In genomic region chr17:63496153-63496552, GRCm38 (mm10) we compare ENCODE assay signal across 15 mouse cellular contexts. TPM values are rescaled to one million over a fixed set of nuclear protein-coding genes. Genes with fewer than 3 reads are reported as not detected.
DNase-seq lines count a peak whose midpoint lies in the region; ATAC-seq and TF ChIP-seq lines count a peak whose summit lies in the region.
"Had no signal": no experiment of that assay in that cellular context is flagged by ENCODE, and none has a peak within 500 bp of the region (broad histone marks: within the 10 kb centered on the region; RNA-seq: fewer than 3 reads in every experiment).

No protein-coding gene starts in this region.

- TF ChIP-seq CTCF in liver, postnatal 0 days (IDR thresholded peaks at IDR 0.05; ENCODE audit: low read depth), result no peak

- H3K4me3 ChIP-seq in heart, embryonic 15.5 days, result no peak overlapping the region
- H3K4me3 ChIP-seq in heart, embryonic 11.5 days (ENCODE audit: low read depth, low read length), result no peak overlapping the region
- H3K4me3 ChIP-seq in limb, embryonic 12.5 days (replicated peaks), result no peak overlapping the region
- no peak overlapping the region for H3K4me3 ChIP-seq in limb, embryonic 10.5 days
- no peak overlapping the region for H3K4me3 ChIP-seq in embryonic facial prominence, embryonic 15.5 days (replicated peaks)
- H3K4me3 ChIP-seq in liver, postnatal 0 days (ENCODE audit: low read depth, low read length), result no peak overlapping the region
- H3K4me3 ChIP-seq: forebrain, embryonic 13.5 days; myocyte had no signal

- no peaks in the 10 kb centered on the region for H3K9me3 ChIP-seq in heart, embryonic 15.5 days (replicated peaks)
- H3K9me3 ChIP-seq in heart, embryonic 11.5 days (replicated peaks; ENCODE audit: control insufficient read depth, low read length), result no peaks in the 10 kb centered on the region
- no peaks in the 10 kb centered on the region for H3K9me3 ChIP-seq in limb, embryonic 12.5 days
- no peaks in the 10 kb centered on the region for H3K9me3 ChIP-seq in limb, embryonic 10.5 days (replicated peaks)
- no peaks in the 10 kb centered on the region for H3K9me3 ChIP-seq in embryonic facial prominence, embryonic 15.5 days (replicated peaks)
- no peaks in the 10 kb centered on the region for H3K9me3 ChIP-seq in liver, postnatal 0 days (ENCODE audit: low read length)
- H3K9me3 ChIP-seq: forebrain, embryonic 13.5 days had no signal

- no peak for DNase-seq in limb, embryonic 10.5 days (ENCODE audit: low spot score)
- DNase-seq in liver, postnatal 0 days, result no peak
- no peak for DNase-seq in layer of hippocampus, postnatal 10 days (ENCODE audit: low spot score in 2 of 2)
- no peak for DNase-seq in ovary, postnatal 14 days (ENCODE audit: low spot score)
- DNase-seq: cerebellum, adult 9-10 months; gastrocnemius, postnatal 36 days had no signal

- no peak for TF ChIP-seq EP300 in liver, postnatal 0 days (IDR thresholded peaks at IDR 0.05; ENCODE audit: low read depth)

- no peaks in the 10 kb centered on the region for H3K36me3 ChIP-seq in heart, embryonic 15.5 days
- H3K36me3 ChIP-seq in heart, embryonic 11.5 days (ENCODE audit: control insufficient read depth, insufficient read depth, low read length), result no peaks in the 10 kb centered on the region
- no peaks in the 10 kb centered on the region for H3K36me3 ChIP-seq in limb, embryonic 12.5 days
- H3K36me3 ChIP-seq in limb, embryonic 10.5 days, result no peaks in the 10 kb centered on the region
- H3K36me3 ChIP-seq in embryonic facial prominence, embryonic 15.5 days, result no peaks in the 10 kb centered on the region
- H3K36me3 ChIP-seq in liver, postnatal 0 days (replicated peaks; ENCODE audit: insufficient read depth, low read length), result no peaks in the 10 kb centered on the region

- no peak overlapping the region for H3K9ac ChIP-seq in heart, embryonic 15.5 days
- no peak overlapping the region for H3K9ac ChIP-seq in heart, embryonic 11.5 days (ENCODE audit: low read depth, low read length)
- H3K9ac ChIP-seq in limb, embryonic 12.5 days (replicated peaks), result no peak overlapping the region
- no peak overlapping the region for H3K9ac ChIP-seq in embryonic facial prominence, embryonic 15.5 days
- H3K9ac ChIP-seq in liver, postnatal 0 days (replicated peaks), result no peak overlapping the region
- H3K9ac ChIP-seq: forebrain, embryonic 13.5 days; liver, embryonic 14.5 days had no signal

- ATAC-seq in heart, embryonic 15.5 days (replicated peaks; ENCODE audit: insufficient number of reproducible peaks, insufficient read depth, low FRiP score, low read depth), result no peak
- ATAC-seq in heart, embryonic 11.5 days (replicated peaks; ENCODE audit: insufficient number of reproducible peaks, low FRiP score, low TSS enrichment), result no peak
- ATAC-seq in limb, embryonic 12.5 days (ENCODE audit: insufficient number of reproducible peaks, insufficient read depth, low FRiP score, low TSS enrichment, low read depth), result no peak
- ATAC-seq in embryonic facial prominence, embryonic 15.5 days (ENCODE audit: insufficient number of reproducible peaks, low FRiP score, low TSS enrichment, low read depth), result no peak
- no peak for ATAC-seq in liver, postnatal 0 days
- ATAC-seq: CD4-positive, CD25-positive, alpha-beta regulatory T cell, adult 4 months; forebrain, embryonic 13.5 days; intestine, embryonic 16.5 days had no signal

- peaks cover 48% of the 10 kb centered on the region for H3K4me1 ChIP-seq in heart, embryonic 15.5 days (replicated peaks)
- peaks cover 28% of the 10 kb centered on the region for H3K4me1 ChIP-seq in heart, embryonic 11.5 days (ENCODE audit: control insufficient read depth, insufficient read depth, low read length)
- peaks cover 48% of the 10 kb centered on the region for H3K4me1 ChIP-seq in limb, embryonic 12.5 days (replicated peaks)
- peaks cover 51% of the 10 kb centered on the region for H3K4me1 ChIP-seq in limb, embryonic 10.5 days
- H3K4me1 ChIP-seq in embryonic facial prominence, embryonic 15.5 days, result peaks cover 46% of the 10 kb centered on the region
- H3K4me1 ChIP-seq in liver, postnatal 0 days (ENCODE audit: insufficient read depth), result peaks cover 32% of the 10 kb centered on the region

- 0 out of 2 replicates have a peak overlapping the region, but pooled peaks have one; percentile 20 for H3K27ac ChIP-seq in heart, embryonic 15.5 days
- H3K27ac ChIP-seq in heart, embryonic 11.5 days (ENCODE audit: low read depth, low read length), result no peak overlapping the region
- peak overlapping the region; percentile 56; the same call in 1 of the 2 replicates for H3K27ac ChIP-seq in limb, embryonic 12.5 days
- no peak overlapping the region; the same call in 1 of the 2 replicates for H3K27ac ChIP-seq in limb, embryonic 10.5 days
- no peak overlapping the region for H3K27ac ChIP-seq in embryonic facial prominence, embryonic 15.5 days (replicated peaks)
- H3K27ac ChIP-seq in liver, postnatal 0 days (ENCODE audit: low read depth), result peak overlapping the region; percentile 31; the same call in 1 of the 2 replicates
- H3K27ac ChIP-seq: forebrain, embryonic 13.5 days; liver, embryonic 14.5 days had no signal

- H3K27me3 ChIP-seq in heart, embryonic 15.5 days, result no peaks in the 10 kb centered on the region
- H3K27me3 ChIP-seq in heart, embryonic 11.5 days (ENCODE audit: control insufficient read depth, insufficient read depth, low read length), result no peaks in the 10 kb centered on the region
- no peaks in the 10 kb centered on the region for H3K27me3 ChIP-seq in limb, embryonic 12.5 days
- H3K27me3 ChIP-seq in limb, embryonic 10.5 days (ENCODE audit: low read depth, poor library complexity, severe bottlenecking), result no peaks in the 10 kb centered on the region
- H3K27me3 ChIP-seq in embryonic facial prominence, embryonic 15.5 days, result no peaks in the 10 kb centered on the region
- no peaks in the 10 kb centered on the region for H3K27me3 ChIP-seq in liver, postnatal 0 days (ENCODE audit: insufficient read depth, low read length)
- H3K27me3 ChIP-seq: forebrain, embryonic 13.5 days had no signal

- 50% methylated on average over 5 of the region's 5 CpGs for WGBS in heart, embryonic 15.5 days
- 53% methylated on average over 5 of the region's 5 CpGs for WGBS in heart, embryonic 11.5 days (ENCODE audit: insufficient replicate concordance)
- 44% methylated on average over 5 of the region's 5 CpGs for WGBS in limb, embryonic 12.5 days
- WGBS in limb, embryonic 10.5 days, result 48% methylated on average over 5 of the region's 5 CpGs
- WGBS in embryonic facial prominence, embryonic 15.5 days, result 50% methylated on average over 5 of the region's 5 CpGs
- WGBS in liver, postnatal 0 days (ENCODE audit: insufficient replicate concordance), result 68% methylated on average over 5 of the region's 5 CpGs

- H3K4me2 ChIP-seq in heart, embryonic 15.5 days, result no peak overlapping the region
- H3K4me2 ChIP-seq in heart, embryonic 11.5 days, result no peak overlapping the region
- H3K4me2 ChIP-seq in limb, embryonic 12.5 days, result peak overlapping the region; percentile 23
- 0 out of 2 replicates have a peak overlapping the region, but pooled peaks have one; percentile 6 for H3K4me2 ChIP-seq in embryonic facial prominence, embryonic 15.5 days (replicated peaks)
- no peak overlapping the region for H3K4me2 ChIP-seq in liver, postnatal 0 days (ENCODE audit: low read depth, low read length)
- H3K4me2 ChIP-seq: forebrain, embryonic 13.5 days had no signal

RNA-seq across cellular contexts. Expression of gene Fbxl17, which starts 3.7 kb away (rescaled TPM):
- polyA plus RNA-seq in heart, embryonic 15.5 days (2015; fragmentation: Nextera tagmentation; extraction: Ambion mirVana), result 11.1 and 11.7 TPM in 2 replicates
- polyA plus RNA-seq in heart, embryonic 11.5 days (2014; fragmentation: Nextera tagmentation; extraction: Ambion mirVana), result 5.7 and 6.4 TPM in 2 replicates
- polyA plus RNA-seq in limb, embryonic 12.5 days (2016; fragmentation: Nextera tagmentation; extraction: Ambion mirVana), result 5.4 and 7.5 TPM in 2 replicates
- polyA plus RNA-seq in limb, embryonic 10.5 days (2016; fragmentation: Nextera tagmentation; extraction: Ambion mirVana), result 4.4 and 4.6 TPM in 2 replicates
- 7.5 and 8.0 TPM in 2 replicates for polyA plus RNA-seq in embryonic facial prominence, embryonic 15.5 days (2015; fragmentation: Nextera tagmentation; extraction: Ambion mirVana)
- 3.3 and 5.0 TPM in 2 replicates for polyA plus RNA-seq in liver, postnatal 0 days (2015; fragmentation: Nextera tagmentation; extraction: Ambion mirVana)
- total RNA-seq in layer of hippocampus, postnatal 10 days (2021), result 10 to 100 TPM; 58.7 to 62.7 TPM

Comparison
In these comparisons a context has a peak if more than half of its experiments do, and no peak if none do; other contexts are left out.
1. H3K27ac ChIP-seq: peak in heart, embryonic 15.5 days (single experiment), limb, embryonic 12.5 days (single experiment) and liver, postnatal 0 days (single experiment); none in heart, embryonic 11.5 days (single experiment), limb, embryonic 10.5 days (single experiment) and embryonic facial prominence, embryonic 15.5 days (single experiment).
2. H3K4me2 ChIP-seq: peak in limb, embryonic 12.5 days (single experiment) and embryonic facial prominence, embryonic 15.5 days (single experiment); none in heart, embryonic 15.5 days (single experiment), heart, embryonic 11.5 days (single experiment) and liver, postnatal 0 days (single experiment).